Mouse (Mus musculus): ENCODE results near the gene Cep19. TPM values are rescaled to one million over a fixed set of nuclear protein-coding genes. Genes with fewer than 3 reads are reported as not detected.

The Cep19 gene
- 14.8 TPM for polyA plus RNA-seq (2014; fragmentation: Illumina TruSeq; extraction: RNeasy Lipid Tissue Mini Kit (QIAGEN cat#74804); ENCODE audit: low read depth, low replicate concordance)

DNA sequence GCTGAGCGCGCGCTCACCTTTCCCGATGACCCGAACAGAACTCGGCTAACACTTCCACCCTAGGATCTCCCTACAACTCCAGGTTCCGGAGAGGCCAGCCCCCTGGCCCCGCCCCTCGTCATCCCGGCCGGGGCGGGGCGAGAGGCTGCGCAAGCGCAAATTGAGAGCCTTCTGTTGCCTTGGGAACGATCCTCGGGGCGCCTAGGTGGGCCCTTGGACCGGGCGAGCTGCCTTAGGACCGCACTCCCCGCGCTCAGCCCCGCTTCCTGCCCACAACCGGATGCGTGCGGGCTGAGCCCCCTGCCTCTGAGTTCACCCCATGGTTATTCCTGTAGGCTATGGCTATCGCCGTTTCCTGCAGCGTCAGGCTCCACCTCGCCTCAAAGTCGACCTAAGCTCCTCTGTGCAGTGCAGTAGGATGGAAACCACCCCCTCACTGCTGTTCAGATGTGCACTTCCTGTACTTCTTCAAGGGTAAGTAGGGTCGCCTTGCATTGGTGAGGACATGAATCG lies at the start of gene Cep19, which contains the start of gene Pigx:
TSS of gene Cep19 (plus strand) at position 163 of the 513 bp plus-strand sequence.
TSS of gene Pigx (minus strand) at position 103 of the 513 bp plus-strand sequence.

DNA sequence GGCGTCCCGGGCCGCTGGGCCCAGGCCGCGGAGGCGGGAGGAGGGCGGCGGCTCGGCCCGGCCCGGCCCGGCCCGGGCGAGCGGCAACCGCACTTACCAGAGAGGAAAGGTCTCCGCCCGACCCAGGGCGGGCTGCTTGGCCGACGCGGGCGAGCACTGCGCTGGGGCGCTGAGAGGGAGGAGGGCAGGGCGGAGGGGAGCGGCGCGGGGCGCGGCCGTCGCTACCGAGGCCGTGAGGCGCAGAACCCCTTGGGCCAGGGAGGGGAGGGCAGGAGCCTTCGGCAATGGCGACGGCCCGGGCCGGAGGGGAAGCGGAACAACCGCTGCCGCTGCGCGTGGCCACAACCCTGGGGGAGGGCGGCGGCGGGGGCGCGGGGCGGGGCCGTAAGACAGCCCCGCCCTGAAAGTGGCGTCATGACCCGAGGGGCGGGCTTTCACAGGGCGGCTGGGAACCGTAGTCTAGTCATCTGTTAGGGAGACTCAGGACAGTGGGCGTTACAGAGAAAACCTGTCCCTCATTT lies 20.5 kb upstream of the Cep19 start, which contains the start of gene Pak2:
TSS of gene Pak2 (minus strand) at position 352 of the 521 bp plus-strand sequence.

Other genes with a start within 250 kb of the Cep19 start
- gene Meltf, start 221.0 kb upstream of the Cep19 start, polyA plus RNA-seq (2014; fragmentation: Illumina TruSeq; extraction: RNeasy Lipid Tissue Mini Kit (QIAGEN cat#74804); ENCODE audit: low read depth, low replicate concordance): not detected
- gene Pigz, start 165.9 kb upstream of the Cep19 start, polyA plus RNA-seq (2014; fragmentation: Illumina TruSeq; extraction: RNeasy Lipid Tissue Mini Kit (QIAGEN cat#74804); ENCODE audit: low read depth, low replicate concordance): 0.65 TPM
- gene 0610012G03Rik, start 151.3 kb upstream of the Cep19 start, polyA plus RNA-seq (2014; fragmentation: Illumina TruSeq; extraction: RNeasy Lipid Tissue Mini Kit (QIAGEN cat#74804); ENCODE audit: low read depth, low replicate concordance): 59.3 TPM
- 34.1 TPM for gene Ncbp2, start 151.3 kb upstream of the Cep19 start, polyA plus RNA-seq (2014; fragmentation: Illumina TruSeq; extraction: RNeasy Lipid Tissue Mini Kit (QIAGEN cat#74804); ENCODE audit: low read depth, low replicate concordance)
- gene Senp5, start 96.5 kb upstream of the Cep19 start, polyA plus RNA-seq (2014; fragmentation: Illumina TruSeq; extraction: RNeasy Lipid Tissue Mini Kit (QIAGEN cat#74804); ENCODE audit: low read depth, low replicate concordance): 8.7 TPM
- 20.1 TPM for gene Pak2, start 20.5 kb upstream of the Cep19 start, polyA plus RNA-seq (2014; fragmentation: Illumina TruSeq; extraction: RNeasy Lipid Tissue Mini Kit (QIAGEN cat#74804); ENCODE audit: low read depth, low replicate concordance)
- 21.0 TPM for gene Pigx, start 60 bp upstream of the Cep19 start, polyA plus RNA-seq (2014; fragmentation: Illumina TruSeq; extraction: RNeasy Lipid Tissue Mini Kit (QIAGEN cat#74804); ENCODE audit: low read depth, low replicate concordance)
- 6.8 TPM for gene Nrros, start 65.8 kb downstream of the Cep19 start, polyA plus RNA-seq (2014; fragmentation: Illumina TruSeq; extraction: RNeasy Lipid Tissue Mini Kit (QIAGEN cat#74804); ENCODE audit: low read depth, low replicate concordance)
- not detected for gene Bex6, start 80.0 kb downstream of the Cep19 start, polyA plus RNA-seq (2014; fragmentation: Illumina TruSeq; extraction: RNeasy Lipid Tissue Mini Kit (QIAGEN cat#74804); ENCODE audit: low read depth, low replicate concordance)
- gene Fbxo45, start 147.4 kb downstream of the Cep19 start, polyA plus RNA-seq (2014; fragmentation: Illumina TruSeq; extraction: RNeasy Lipid Tissue Mini Kit (QIAGEN cat#74804); ENCODE audit: low read depth, low replicate concordance): 11.7 TPM
- gene Wdr53, start 147.4 kb downstream of the Cep19 start, polyA plus RNA-seq (2014; fragmentation: Illumina TruSeq; extraction: RNeasy Lipid Tissue Mini Kit (QIAGEN cat#74804); ENCODE audit: low read depth, low replicate concordance): 12.2 TPM
- 26.7 TPM for gene Smco1, start 171.7 kb downstream of the Cep19 start, polyA plus RNA-seq (2014; fragmentation: Illumina TruSeq; extraction: RNeasy Lipid Tissue Mini Kit (QIAGEN cat#74804); ENCODE audit: low read depth, low replicate concordance)
- gene Rnf168, start 177.7 kb downstream of the Cep19 start, polyA plus RNA-seq (2014; fragmentation: Illumina TruSeq; extraction: RNeasy Lipid Tissue Mini Kit (QIAGEN cat#74804); ENCODE audit: low read depth, low replicate concordance): 11.6 TPM
- 8.4 TPM for gene Ubxn7, start 232.5 kb downstream of the Cep19 start, polyA plus RNA-seq (2014; fragmentation: Illumina TruSeq; extraction: RNeasy Lipid Tissue Mini Kit (QIAGEN cat#74804); ENCODE audit: low read depth, low replicate concordance)